Mouse (Mus musculus) myocyte (in vitro differentiated cells): ENCODE measurements around the gene Fgf18.

Source experiments
- E2F4 ChIP-seq: IDR thresholded peaks from one replicate; pipeline ENCODE4 v1.6.1; 2011; ENCODE audit warnings: mild to moderate bottlenecking, control low read depth, moderate library complexity; ENCODE audit not compliant: insufficient read depth
- USF1 ChIP-seq: IDR thresholded peaks from one replicate; pipeline ENCODE4 v1.6.1; 2011; ENCODE audit warnings: low read depth, mild to moderate bottlenecking, control low read depth, moderate library complexity

DNA sequence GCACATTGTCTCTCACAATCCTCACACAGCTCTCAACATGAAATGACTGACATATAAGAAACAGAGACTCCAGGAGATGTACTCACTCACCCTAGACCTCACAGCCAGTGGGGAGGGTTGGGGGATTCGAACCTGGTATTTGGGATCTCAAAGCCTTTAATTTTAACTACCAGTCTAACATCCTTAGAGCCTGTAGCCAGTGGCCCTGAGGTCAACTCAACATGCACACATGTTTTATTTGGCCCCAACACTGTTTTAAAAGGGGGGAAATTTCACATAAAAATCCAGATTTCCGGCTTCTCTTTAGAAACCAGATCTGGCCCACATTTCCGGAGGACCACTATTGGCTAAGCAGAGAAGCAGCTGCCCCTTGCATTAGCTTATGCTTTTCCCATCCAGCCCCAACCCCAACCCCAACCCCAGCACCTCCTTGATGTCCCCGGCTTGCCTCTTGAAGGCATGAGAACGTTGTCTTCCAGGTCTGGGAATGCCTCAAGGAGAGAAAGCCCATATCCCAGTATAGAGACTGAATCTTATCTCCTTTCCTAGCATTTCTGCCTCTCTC is 75.8 kb downstream of the Fgf18 start:
- TF ChIP-seq USF1: no peak
- TF ChIP-seq E2F4: no peak
